Mouse (Mus musculus): ENCODE measurements at regions not wholly inside any gene's neighbourhood (a gene's known extent, or its start where the extent isn't known, plus 50 kb on each side); places are given as distances from the start of the nearest gene placed in this dataset.
"Not testable (repeated sequence)": the region's sequence is repeated elsewhere in the genome, so short reads cannot be mapped to it uniquely, and the experiment has no call there.

DNA sequence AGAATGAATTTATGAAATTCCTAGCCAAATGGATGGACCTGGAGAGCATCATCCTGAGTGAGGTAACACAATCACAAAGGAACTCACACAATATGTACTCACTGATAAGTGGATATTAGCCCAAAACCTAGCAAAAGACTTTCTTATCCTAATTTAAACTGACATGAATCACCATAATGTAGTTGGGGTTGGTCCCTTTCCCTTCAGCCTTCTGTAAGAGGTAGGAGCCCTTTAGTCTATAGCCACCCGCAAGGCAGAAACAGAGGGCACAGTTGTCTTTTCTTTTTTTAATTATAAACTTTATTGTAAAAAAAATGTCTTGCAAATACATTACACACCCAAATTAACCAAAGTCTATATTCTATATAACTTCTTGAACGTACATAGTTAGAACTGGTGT lies 81.3 kb downstream of the Ogfrl1 start:
- DNase-seq (ENCODE audit: low read depth, low spot score), result not testable (repeated sequence)

DNA sequence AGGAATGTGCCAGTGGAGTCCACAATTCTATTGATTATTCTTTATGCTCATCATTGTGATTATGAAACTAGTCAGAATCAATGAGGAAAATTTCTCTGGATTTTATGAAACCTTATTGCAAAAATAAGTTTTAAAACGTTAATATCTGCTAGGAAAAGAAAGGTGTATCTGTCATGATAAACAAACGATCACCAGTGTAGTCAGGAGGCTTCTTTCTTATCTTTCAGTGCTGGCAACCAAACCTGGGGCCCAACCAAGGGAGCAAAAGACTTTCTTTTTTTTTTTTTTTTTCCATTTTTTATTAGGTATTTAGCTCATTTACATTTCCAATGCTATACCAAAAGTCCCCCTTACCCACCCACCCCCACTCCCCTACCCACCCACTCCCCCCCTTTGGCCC lies 82.7 kb downstream of the Ogfrl1 start:
- DNase-seq (ENCODE audit: low read depth, low spot score), result not testable (repeated sequence)

DNA sequence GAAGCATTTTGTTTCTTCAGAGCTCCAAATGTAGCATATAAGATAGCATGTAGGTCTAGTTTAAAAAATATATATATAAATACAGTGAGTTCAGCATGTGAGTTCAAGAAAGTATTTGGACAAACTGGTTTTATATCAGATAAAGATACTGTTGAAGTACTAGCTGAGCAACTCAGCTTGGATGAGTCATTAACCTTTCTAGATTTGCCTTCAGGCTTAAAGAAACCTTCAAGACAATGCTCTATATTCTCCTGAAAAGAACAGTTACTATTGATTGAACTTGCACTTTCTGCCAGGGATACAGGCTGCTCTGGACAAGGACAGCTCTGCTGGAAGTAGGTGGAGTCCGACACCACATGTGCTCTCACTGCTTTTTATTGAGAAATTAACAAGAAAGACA lies 104.9 kb downstream of the Ogfrl1 start:
- DNase-seq (ENCODE audit: low read depth, low spot score), result no peak

DNA sequence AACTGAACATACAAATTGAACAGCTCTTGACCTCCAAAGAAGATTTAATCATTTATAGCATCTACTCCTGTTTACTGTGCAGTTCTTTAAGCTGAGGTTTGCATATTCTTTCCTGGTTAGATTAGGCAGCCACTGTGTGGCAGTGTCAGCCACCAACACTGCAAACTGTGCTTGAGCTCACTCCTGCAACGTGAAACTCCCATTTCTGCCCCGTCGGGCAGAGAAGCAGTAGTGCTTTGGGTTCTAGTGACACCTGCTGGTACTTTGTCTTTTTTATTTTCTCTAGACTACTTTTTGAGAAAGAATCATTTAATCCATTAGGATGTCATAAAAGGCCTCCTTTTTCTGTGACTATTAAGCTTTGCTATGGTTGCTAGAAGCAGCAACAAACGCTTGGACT lies 110.8 kb downstream of the Ogfrl1 start:
- peak; percentile 67 for DNase-seq (ENCODE audit: low read depth, low spot score)

DNA sequence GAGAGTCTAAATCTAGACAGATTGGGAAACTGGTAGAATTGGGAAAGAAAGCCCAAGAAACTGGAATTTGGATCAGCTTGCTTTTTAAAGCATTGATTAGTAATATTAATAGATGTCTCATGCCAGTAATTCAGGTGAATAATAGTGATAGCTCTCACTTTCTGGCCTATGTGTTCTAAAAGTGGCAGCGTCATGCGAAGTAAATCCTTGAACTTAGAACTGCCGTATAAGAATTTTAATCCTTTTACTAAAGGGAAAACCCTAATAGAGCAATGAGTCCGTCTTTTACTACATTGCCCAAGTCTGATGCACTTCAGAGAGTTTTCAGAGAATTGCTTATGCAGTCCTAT lies 114.7 kb downstream of the Ogfrl1 start:
- no peak for DNase-seq (ENCODE audit: low read depth, low spot score)

DNA sequence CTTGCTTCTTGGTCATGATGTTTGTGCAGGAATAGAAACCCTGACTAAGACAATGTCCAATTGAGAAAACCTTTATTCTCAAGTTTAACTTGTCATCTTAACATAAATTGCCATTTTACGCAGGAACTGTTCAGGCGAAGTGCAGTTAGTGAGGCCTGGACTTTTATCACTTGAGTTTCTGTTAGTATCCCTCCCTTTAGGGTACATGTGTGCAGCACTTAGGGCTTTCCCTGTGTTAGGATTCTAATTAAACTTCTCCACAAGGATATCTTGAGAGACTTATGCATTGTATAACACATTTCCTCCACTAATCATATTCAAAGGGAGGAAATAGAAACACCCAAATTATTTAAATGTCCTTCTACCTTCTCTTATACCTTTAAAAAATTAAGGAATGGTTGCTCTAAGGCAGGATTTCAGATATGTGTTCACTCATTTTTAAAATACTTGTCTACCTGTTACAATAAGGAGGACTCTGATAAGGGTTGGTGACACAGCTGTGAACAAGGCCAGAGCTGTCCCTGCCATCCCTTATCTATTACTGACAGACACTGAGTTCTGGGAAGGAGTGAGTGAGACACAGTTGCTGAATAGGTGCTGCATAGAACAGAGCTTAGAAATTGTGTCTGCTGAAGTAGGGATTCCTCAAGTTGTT lies 115.2 kb downstream of the Ogfrl1 start:
- DNase-seq (ENCODE audit: low read depth, low spot score), result no peak

DNA sequence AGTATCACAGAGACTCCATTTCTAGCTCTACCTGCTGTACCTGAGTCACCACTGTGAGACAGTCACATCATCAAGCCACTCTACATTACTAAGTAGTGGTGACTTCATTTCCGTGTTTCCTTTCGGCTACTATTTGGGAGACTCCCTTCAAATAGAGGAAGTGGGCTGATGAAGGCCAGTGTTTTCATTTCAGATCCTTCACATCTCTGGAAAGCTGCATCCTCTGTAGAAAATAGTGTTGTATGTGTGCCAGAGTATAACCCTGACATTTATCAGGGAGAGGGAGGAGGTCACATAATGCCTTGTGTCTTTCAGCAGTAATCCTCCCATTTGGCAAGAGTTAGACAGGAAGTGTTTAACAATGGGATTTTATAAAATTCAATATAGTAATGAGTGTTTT lies 117.7 kb downstream of the Ogfrl1 start:
- DNase-seq (ENCODE audit: low read depth, low spot score), result no peak

DNA sequence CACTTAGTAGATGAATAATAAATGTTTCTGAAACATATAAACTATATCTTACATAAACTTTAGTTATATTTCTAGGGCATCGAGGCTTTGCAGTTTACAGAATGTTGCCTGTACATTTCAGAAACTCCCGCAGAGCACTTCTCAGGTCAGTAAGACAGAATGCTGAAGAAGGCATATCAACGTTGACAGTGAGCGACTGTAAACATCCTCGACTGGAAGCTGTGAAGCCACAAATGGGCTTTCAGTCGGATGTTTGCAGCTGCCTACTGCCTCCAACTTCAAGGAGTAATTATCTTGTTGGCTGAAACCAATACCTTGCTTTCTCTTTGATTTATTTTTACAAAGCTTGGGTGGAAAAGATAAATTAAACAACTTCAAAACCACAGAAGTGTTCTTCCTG lies 125.5 kb downstream of the Ogfrl1 start:
- DNase-seq (ENCODE audit: low read depth, low spot score), result no peak

DNA sequence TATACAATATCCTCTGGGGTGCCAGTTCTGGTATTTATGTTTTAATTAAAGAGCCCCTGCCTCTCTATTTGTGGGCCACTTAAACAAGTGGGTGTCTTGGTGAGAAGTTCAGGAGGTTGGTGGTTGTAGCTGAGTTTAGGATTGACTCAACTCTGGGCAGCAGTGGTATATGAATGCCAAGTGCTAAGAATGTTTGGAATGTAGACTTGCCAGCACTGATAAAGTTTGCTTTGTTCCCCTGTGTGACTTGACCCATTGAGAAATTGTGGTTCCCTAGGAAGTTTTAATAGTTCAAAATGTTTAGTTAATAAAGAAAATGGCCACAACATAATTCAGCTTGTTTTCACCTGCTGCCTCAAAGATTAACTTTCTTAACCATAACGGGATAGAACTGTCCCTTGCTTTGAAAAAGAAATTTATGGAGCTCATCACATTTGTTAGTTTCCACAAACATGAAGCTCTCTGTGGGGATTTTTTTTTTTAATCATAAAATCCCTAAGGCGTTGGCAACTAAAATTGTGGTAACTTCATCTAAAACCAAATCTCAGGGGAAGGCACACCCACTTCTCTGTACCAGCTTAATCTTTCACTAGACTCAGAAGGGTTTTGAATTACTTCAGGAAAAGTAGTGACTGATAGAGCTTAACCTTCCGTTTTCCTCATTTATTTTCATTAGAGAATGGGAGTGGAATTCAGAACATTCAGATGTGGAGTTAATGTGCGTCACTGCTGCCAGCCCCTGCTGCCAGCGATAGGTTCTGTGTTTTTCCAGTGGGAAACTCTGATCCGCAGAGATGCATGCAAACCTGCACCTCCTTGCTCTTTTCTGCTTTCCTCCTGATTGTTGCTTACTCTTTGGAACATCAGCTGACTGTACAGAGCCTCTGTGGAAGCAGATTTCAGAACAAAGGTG lies 126.4 kb downstream of the Ogfrl1 start:
- no peak for DNase-seq (ENCODE audit: low read depth, low spot score)

DNA sequence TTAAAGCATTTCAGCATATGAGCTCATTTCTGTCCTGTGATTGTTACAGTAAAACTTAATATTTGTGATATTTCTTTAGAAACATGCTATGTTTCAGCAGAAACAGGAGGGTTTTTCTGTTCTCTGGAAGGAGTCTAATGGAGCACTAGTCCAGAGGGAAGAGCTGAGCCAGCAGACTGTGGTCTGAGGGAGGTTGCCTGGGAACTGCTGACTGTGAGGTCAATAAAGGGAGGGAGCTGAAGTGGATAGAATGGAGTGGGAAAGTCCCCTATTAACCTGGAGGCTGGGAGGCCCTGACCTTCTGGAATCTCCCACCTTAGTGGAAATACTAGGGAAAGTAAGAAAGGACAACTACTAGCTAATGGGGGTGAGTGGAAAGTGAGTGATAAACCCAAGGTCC lies 129.5 kb downstream of the Ogfrl1 start:
- DNase-seq (ENCODE audit: low read depth, low spot score), result no peak

DNA sequence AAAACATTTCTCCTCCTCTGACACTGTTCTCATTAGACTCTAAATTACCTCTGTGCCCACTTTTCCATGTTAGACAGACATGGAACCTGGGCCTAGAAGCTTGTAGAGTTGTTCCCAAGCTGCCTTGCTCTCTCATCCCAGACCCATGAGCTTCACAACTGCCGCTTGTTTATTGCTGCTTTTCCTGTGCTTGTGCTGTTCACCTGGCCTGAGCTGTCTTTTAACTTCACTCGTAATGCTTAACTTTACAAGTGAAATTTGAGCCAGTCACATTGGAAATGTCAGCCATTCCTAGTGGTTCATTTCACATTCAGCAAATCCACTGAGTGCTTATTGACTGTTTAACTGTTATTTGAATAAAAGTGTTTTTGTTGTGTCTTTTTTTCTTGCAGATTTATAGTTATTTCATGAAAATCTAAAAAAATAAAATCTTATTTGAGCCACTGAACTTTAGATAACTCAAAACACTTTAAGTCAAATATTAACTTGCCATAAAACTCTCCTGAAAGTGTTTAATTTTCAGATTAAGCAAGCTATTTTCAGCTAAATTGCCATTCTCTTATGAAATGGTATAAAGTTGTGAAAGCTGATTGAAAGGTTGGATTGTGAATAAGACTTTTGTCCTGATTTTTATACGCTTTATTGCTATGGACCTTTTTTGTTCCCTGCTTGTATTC lies 131.9 kb downstream of the Ogfrl1 start:
- no peak for DNase-seq (ENCODE audit: low read depth, low spot score)

DNA sequence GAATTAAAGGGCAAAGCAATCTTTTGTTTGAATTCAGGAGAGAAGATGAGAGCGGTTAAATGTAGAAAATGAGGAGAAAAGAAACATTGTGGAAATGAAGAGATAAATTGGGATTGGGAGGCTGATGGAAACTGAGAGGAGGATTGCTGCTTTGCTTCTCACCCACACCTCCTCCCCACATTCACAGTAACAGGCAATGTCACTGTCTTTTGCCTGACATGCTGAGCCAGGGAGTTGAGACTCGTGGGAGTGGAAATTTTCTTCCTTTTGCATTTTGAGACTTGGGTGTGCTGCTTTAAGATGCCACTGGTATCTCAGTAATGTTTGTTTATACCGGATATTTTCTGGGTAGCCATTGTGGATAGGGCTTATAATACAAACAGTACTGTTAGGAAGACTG lies 133.3 kb downstream of the Ogfrl1 start:
- peak; percentile 50 for DNase-seq (ENCODE audit: low read depth, low spot score)

DNA sequence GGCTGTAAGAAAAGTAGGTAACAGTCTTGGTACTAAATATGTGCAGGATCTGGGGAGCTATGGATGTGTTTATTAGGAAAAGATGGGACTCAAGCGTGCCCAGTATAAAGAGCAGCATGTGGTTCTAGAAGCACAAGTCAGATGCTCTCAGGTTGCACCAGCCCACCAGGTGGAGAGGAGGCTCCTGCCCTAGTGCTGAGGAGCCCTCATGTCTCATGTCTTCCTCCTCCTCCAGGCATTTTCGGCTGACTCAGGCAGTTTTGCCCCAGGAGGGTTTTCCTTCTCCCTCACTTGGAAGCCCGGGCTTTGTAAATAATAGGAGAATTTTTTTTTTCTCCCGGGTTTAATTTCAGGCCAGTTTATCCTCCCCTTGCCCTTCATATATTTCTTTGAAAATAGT lies 133.8 kb downstream of the Ogfrl1 start:
- no peak for DNase-seq (ENCODE audit: low read depth, low spot score)

DNA sequence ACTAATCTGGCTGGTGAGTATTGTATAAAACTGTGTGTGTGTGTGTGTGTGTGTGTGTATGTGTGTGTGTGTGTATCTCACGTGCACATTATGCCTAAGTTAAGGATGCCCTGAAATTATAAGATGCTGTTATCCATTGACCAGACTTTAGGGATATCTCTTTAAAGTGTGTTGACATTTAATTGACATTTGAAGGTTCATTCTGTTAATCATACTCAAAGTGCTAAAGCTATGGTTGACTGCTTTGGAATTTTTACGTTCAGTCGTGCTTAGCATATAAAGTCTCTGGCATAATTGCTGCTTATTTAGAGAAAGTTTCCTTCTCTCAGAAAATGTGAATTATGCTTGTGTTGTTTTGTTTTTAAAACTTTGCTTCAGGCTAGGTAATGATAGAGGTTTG lies 135.9 kb downstream of the Ogfrl1 start:
- no peak for DNase-seq (ENCODE audit: low read depth, low spot score)

DNA sequence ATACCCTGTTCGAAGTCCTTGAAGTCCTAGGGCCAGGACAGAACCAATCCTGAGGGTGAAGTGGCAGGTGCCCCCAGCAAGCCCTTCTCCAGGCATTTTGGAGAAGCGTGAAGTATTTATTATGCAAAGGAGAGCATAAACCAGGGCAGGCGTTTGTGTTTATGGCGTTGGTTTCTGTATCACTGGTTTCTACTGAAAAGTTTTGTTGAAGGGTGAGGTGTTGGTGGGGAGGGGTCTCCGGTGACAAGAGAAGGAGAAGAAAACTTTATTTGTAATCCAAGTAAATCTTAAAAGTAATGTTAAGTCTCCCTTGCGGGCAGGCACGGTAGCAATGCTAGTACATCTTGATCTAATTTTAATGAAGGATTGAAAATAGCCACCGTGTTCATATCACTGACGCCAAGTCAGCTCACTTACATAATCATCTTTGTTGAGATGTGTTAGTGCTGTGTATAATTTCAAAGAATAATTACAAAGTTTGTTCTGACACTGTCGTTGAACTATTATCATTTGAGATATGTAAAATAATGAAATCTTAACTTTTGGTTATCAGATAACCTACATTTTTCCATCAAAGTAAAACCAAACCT lies 140.2 kb downstream of the Ogfrl1 start:
- no peak for DNase-seq (ENCODE audit: low read depth, low spot score)

DNA sequence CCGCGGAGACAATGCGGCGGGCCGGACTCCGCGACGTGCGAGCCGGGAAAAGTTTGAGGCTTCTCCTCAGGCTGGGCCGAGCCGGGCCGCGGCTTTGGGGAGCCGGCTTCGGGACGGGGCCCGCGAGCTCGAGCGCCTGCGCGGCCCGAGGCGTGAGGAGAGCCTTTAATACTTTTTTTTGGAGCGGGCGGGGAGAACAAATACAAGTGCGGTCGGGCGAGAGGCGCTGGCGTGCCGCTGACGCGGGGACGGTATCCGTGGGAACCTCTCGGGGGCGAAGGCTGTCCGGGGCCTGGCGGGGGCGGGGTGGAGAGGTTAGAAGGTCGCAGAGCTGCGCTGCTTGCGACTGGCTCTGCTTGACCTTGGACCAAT lies 141.0 kb downstream of the Ogfrl1 start:
- peak; percentile 35 for DNase-seq (ENCODE audit: low read depth, low spot score)

DNA sequence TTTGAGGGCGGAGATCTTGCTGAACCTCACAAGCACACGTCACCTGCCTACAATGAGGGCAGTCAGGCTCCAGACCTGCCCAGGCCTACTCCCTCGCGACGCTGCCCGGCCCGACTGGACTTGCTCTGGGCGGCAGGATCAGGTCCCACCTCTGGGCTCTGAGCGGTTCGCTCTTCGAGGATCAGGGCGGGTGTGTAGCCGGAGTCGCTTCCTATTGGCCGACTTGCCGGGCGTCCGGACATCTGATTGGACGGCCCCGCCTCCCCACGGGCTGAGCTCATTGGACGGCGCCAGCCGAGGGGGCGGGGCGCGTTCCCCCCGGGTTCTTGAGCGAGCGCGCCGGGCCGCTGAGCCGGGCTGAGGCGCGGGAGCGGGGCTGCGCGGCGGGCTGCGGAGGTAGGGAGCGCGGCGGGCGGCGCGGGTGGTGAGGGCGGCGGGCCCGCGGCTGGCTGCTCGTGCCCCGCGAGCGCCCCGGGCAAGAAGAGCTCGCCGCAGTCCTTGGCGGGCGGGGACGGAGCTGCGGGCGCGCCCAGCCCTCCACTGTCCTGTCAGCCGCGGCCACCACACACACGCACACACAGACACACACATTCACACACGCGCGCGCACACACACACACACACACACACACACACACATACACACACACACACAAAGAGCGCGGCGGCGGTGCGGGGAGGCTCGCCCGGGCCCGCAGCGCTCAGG lies 141.5 kb downstream of the Ogfrl1 start:
- DNase-seq (ENCODE audit: low read depth, low spot score), result peak; percentile 95

DNA sequence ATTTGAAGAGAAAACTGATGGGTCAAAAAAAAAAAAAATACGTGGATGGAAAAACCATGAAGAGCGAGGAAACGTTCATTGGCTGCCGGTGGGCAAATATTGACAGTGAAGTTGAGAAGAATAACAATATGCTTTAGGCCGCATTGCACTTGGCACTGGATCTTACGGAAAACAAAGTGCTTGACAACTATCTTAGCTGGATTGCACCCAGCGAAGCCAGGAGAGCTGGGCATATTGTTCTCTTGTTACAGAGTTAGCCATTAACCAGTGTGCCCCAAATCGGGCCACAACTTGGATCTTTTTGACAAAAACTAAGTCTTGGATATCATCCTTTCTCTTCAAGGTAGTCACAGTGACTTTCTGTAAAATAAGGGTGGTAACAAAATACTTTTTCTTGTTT lies 143.3 kb downstream of the Ogfrl1 start:
- DNase-seq (ENCODE audit: low read depth, low spot score), result no peak

DNA sequence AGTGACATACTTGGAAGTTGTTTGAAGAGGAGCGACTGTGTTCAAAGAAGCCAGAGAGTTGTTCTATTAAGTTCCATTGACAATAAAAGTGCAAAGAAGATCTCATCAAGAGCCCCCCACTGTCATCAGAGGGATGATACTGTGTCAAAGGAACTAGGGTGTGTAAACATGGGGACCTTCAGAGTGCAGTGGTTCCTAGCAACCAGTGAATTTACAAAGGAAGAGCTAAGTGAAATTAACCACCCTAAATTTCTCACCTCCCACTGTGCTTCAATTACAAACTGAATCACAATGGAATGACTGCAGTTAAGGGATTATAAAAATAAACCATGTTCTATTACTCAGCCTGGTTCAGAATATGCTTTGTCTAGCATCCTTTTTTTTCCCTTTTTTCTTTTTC lies 129.5 kb upstream of the 4933415F23Rik start:
- DNase-seq (ENCODE audit: low read depth, low spot score), result peak; percentile 60

DNA sequence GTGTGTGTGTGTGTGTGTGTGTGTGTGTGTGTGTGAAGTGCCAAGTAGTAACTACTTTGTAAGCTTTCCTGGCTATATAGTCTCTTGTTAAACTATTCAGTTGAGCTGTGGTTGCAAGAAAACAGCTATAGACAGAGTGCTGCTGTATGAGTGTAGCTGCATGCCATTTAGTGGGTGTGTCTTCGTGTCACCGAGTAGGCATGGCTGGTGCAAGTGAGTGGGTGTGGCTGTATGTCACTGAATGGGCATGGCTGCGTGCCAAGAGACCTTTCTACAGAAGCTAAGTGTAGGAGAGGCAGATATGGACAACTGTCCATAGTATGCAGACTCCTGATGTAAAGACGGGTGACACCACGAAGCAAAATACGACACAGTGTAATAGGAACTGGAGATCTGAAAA lies 126.4 kb upstream of the 4933415F23Rik start:
- DNase-seq (ENCODE audit: low read depth, low spot score), result no peak

DNA sequence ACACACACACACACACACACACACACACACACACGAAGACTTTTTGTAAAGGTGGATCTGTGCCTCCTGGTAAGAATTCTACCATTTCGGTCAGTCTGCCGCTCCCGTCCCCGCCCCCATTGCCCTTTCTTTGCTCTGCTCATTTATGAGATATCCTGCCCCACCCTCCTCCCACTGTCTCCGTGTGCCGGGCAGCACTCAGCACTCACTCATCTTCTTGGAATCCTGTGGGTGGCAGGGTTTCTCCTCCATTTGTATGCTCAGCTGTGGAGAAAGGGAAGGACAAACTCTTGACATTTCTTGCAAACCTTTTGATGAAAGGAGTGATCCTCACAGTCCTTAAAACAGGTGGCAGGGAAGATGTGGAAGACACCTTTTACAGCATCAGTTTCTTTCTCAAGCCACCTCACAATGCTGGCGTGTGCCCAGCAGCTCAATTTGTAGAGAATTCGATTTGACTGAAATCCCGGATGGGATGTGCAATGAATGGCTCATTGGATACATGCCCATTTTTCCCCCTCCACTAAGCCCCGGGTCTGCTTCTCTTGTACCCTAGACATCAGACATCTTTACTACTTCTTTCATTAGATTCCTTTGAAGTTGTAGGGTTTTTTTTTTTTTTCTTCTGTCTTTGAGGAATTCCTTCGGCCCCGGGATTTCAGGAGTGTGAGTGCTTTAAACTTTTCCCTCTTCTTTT lies 112.6 kb upstream of the 4933415F23Rik start:
- DNase-seq (ENCODE audit: low read depth, low spot score), result no peak
